Mouse (Mus musculus) lung, embryonic 15.5 days (tissue): ENCODE results near the gene Arhgap25. TPM values are rescaled to one million over a fixed set of nuclear protein-coding genes. Genes with fewer than 3 reads are reported as not detected.

ENCODE experiments used
- ATAC-seq: fragments of 200-750 bp; cut with Nextera tagmentation; 2 replicates; pipeline ENCODE4 v1.8.0; 2017; ENCODE audit warnings: moderate number of reproducible peaks, borderline replicate concordance; ENCODE audit not compliant: low FRiP score, low TSS enrichment; ENCODE audit errors: extremely low read depth
- H3K27ac ChIP-seq: fragments of 300-500 bp; sonication (generic); 2 replicates; pipeline ENCODE4 v1.5.1; 2015; ENCODE audit warnings: moderate library complexity, mild to moderate bottlenecking, inconsistent platforms
- H3K27me3 ChIP-seq: fragments of 300-500 bp; sonication (generic); 2 replicates; pipeline ENCODE4 v1.6.1; 2015; ENCODE audit warnings: inconsistent platforms
- H3K36me3 ChIP-seq: fragments of 300-500 bp; sonication (generic); 2 replicates; pipeline ENCODE4 v1.6.1; 2015; ENCODE audit warnings: inconsistent platforms
- H3K4me1 ChIP-seq: fragments of 300-500 bp; sonication (generic); 2 replicates; pipeline ENCODE4 v1.6.1; 2015; ENCODE audit warnings: inconsistent platforms
- H3K4me2 ChIP-seq: fragments of 300-500 bp; sonication (generic); 2 replicates; pipeline ENCODE4 v1.6.1; 2015; ENCODE audit warnings: inconsistent platforms, mild to moderate bottlenecking, moderate library complexity
- H3K4me3 ChIP-seq: fragments of 300-500 bp; sonication (generic); 2 replicates; pipeline ENCODE4 v1.5.1; 2015; ENCODE audit warnings: mild to moderate bottlenecking, inconsistent platforms
- H3K9ac ChIP-seq: fragments of 300-500 bp; sonication (generic); 2 replicates; pipeline ENCODE4 v1.6.1; 2015; ENCODE audit warnings: inconsistent platforms
- H3K9me3 ChIP-seq: fragments of 300-500 bp; sonication (generic); 2 replicates; pipeline ENCODE4 v1.6.1; 2016; ENCODE audit warnings: inconsistent platforms
- WGBS: fragments of 180-500 bp; shearing (Covaris S2); methylation state at CpG from one replicate; pipeline ENCODE4 v1.1.7; 2015; 5-methylcytosine and 5-hydroxymethylcytosine counted together
- polyA plus RNA-seq: library from polyadenylated mRNA; unstranded; fragments of >200 nt; fragmentation: Nextera tagmentation; extraction: Ambion mirVana; gene quantifications from 2 replicates; pipeline ENCODE4 v1.2.1, GENCODE M21; 2015

Arhgap25 gene
- polyA plus RNA-seq, 1 experiment from 2014 or later: 8.7 TPM

DNA sequence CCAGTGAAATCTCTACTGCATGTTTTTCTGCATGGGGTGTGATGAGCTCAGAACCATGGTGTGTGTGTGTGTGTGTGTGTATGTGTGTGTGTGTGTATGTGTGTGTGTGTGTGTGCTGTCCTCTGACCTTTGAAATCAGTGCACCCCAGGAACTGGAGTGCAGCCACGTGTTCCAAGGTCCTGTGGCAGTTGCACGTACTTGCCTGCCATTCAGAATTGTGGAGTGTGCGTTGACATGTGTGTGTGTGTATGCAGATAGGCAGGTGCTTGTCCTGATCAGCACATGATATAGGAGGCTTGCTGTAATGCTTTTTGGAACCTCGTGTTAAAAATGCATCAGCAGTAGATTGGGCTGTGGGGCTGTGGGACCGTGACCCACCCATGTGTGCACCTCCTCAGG, 106.1 kb downstream of the Arhgap25 start:
- Histone ChIP-seq H3K4me2 (no peak overlapping the region), H3K4me1 (0 out of 2 replicates have a peak, but pooled peaks cover 4% of the 10 kb centered on the region), H3K36me3 (no peaks in the 10 kb centered on the region), H3K4me3 (no peak overlapping the region), H3K27ac (no peak overlapping the region), H3K9me3 (no peaks in the 10 kb centered on the region), H3K27me3 (no peaks in the 10 kb centered on the region), H3K9ac (no peak overlapping the region)
- 61% methylated on average over 5 of the region's 5 CpGs for WGBS
- ATAC-seq: no peak

DNA sequence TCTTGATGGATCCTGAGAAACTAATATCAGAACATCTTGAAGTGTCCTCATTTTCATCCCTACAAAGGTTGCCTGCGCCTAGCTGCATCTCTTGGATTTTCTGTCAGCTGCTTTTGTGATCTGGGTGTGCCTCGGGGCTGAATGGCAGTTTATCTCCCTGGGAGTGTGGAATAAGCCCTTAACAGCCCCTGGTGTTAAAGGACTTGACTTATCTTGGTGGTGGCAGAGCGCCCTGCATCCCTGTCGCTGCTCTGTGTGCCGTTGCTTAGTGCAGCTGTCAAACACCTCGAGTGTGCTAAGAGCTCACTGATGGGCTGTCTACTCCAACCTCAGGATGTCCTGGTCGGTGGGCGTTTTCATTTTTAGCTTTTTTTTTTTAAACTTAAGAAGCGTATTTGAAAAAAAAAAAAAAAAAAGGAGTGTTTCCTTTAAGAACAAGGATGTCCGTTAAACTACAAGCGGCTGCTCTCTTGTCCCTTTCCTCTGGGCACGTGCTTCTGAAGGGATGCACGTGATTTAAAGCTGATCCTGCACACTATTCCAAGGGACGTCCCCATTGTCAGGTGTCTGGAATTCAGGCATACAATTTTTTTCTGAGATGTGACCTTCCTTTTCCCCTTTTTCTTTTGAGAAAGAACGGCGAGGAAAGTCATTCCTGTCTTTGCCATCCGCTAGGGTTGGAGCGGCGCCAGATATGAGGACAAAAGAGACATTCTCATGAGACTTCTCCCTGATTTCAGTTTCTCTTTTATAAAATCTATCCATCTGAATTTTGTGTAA, 108.8 kb downstream of the Arhgap25 start:
- H3K4me1 ChIP-seq: 0 out of 2 replicates have a peak, but pooled peaks cover 4% of the 10 kb centered on the region
- no peaks in the 10 kb centered on the region for H3K9me3 ChIP-seq
- no peak for ATAC-seq
- H3K36me3 ChIP-seq: no peaks in the 10 kb centered on the region
- H3K27me3 ChIP-seq: no peaks in the 10 kb centered on the region
- no peak overlapping the region for H3K27ac ChIP-seq
- whole genome bisulfite sequencing: 32% methylated on average over 19 of the region's 19 CpGs
- no peak overlapping the region for H3K9ac ChIP-seq
- H3K4me2 ChIP-seq: peak overlapping the region; percentile 46
- peak overlapping the region; percentile 17 for H3K4me3 ChIP-seq

DNA sequence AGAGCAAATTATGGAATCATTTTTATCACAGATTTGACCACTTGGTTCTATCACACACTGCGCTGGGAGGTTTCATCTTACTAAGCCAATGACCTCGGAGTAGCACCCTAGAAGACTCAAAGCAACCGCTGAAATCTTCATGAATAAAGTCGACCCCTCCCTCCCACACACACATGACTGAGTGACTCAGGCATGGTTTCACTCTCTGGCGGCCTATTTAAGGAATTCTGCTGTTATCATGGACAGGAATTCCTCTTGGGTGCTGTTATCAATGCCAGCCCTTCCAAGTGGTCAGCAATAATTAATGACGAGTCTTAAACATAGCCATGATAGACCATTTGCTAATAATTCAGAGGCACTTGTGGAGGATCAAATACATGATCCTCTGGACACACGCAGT, 110.8 kb downstream of the Arhgap25 start:
- Histone ChIP-seq H3K4me1 (0 out of 2 replicates have a peak, but pooled peaks cover 4% of the 10 kb centered on the region), H3K4me2 (no peak overlapping the region)
- 42% methylated on average over 7 of the region's 7 CpGs for WGBS

DNA sequence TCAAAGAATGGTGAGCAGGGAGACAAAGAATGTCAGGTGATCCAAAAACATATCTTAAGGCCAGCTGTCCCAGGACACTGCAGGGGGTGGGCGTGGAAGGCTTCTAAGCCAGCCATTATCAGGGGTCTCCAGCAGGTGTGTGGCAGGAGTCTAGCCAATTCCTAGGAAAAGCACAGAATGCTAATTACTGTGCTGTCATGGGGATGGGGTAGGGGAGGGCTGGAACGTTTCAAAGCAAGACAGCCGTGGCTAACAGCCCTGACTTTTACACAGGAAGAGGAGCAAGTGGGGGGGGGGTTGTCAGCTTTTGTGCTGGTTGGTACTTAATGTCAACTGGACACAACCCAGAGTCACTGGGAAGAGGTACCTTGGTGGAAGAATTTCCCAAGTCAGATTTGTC, 121.0 kb downstream of the Arhgap25 start:
- no peaks in the 10 kb centered on the region for H3K4me1 ChIP-seq
- H3K27me3 ChIP-seq: no peaks in the 10 kb centered on the region
- ATAC-seq: no peak
- no peak overlapping the region for H3K27ac ChIP-seq
- H3K36me3 ChIP-seq: no peaks in the 10 kb centered on the region
- H3K4me2 ChIP-seq: no peak overlapping the region
- no peak overlapping the region for H3K4me3 ChIP-seq
- H3K9me3 ChIP-seq: no peaks in the 10 kb centered on the region
- 40% methylated on average over 3 of the region's 3 CpGs for WGBS
- no peak overlapping the region for H3K9ac ChIP-seq

More for the DNA sequence above, 110.8 kb downstream of the Arhgap25 start:
- H3K9ac ChIP-seq: no peak overlapping the region
- no peaks in the 10 kb centered on the region for H3K27me3 ChIP-seq
- no peak for ATAC-seq
- H3K4me3 ChIP-seq: no peak overlapping the region
- H3K27ac ChIP-seq: no peak overlapping the region
- H3K9me3 ChIP-seq: no peaks in the 10 kb centered on the region
- no peaks in the 10 kb centered on the region for H3K36me3 ChIP-seq

Other genes starting within 250 kb of the Arhgap25 start
- gene Antxr1, start 197.4 kb downstream of the Arhgap25 start, polyA plus RNA-seq: 12.0 and 13.6 TPM in 2 replicates
- gene Gkn1, start 182.3 kb downstream of the Arhgap25 start, polyA plus RNA-seq: not detected in 2 replicates
- 0.26 TPM in 1 of 2 replicates, not detected in the other for gene Gkn2, start 159.9 kb downstream of the Arhgap25 start, polyA plus RNA-seq
- gene Gkn3, start 144.3 kb downstream of the Arhgap25 start, polyA plus RNA-seq: 2.9 and 3.1 TPM in 2 replicates
- 0.05 TPM in 2 replicates for gene Bmp10, start 104.3 kb downstream of the Arhgap25 start, polyA plus RNA-seq
- 2.5 and 2.6 TPM in 2 replicates for gene Prokr1, start 57.5 kb upstream of the Arhgap25 start, polyA plus RNA-seq
- 13.8 and 14.6 TPM in 2 replicates for gene Aplf, start 138.9 kb upstream of the Arhgap25 start, polyA plus RNA-seq
- 5.4 and 6.0 TPM in 2 replicates for gene Efcc1, start 197.6 kb upstream of the Arhgap25 start, polyA plus RNA-seq
- gene Gp9, start 244.8 kb upstream of the Arhgap25 start, polyA plus RNA-seq: 3.9 and 4.7 TPM in 2 replicates